Mouse (Mus musculus): Measurements from ENCODE around the gene Bdkrb1. TPM values are rescaled to one million over a fixed set of nuclear protein-coding genes. Genes with fewer than 3 reads are reported as not detected.

The Bdkrb1 gene
- polyA plus RNA-seq, 1 experiment from 2014 or later = not detected

- Histone ChIP-seq H3K4me1 (ENCODE audit: insufficient read depth) (no peaks in the 10 kb centered on the region), H3K4me3 (ENCODE audit: low read depth, low read length) (no peak overlapping the region), H3K27me3 (ENCODE audit: insufficient read depth, low read length) (no peaks in the 10 kb centered on the region), H3K9ac (replicated peaks) (no peak overlapping the region), H3K9me3 (ENCODE audit: low read length) (no peaks in the 10 kb centered on the region), H3K36me3 (replicated peaks; ENCODE audit: insufficient read depth, low read length) (no peaks in the 10 kb centered on the region), H3K27ac (ENCODE audit: low read depth) (no peak overlapping the region), H3K4me2 (ENCODE audit: low read depth, low read length) (no peak overlapping the region)
- no peak for TF ChIP-seq CTCF (IDR thresholded peaks at IDR 0.05; ENCODE audit: low read depth)
- no peak for TF ChIP-seq EP300 (IDR thresholded peaks at IDR 0.05; ENCODE audit: low read depth)
- ATAC-seq (no peak), DNase-seq (no peak)
- WGBS (ENCODE audit: insufficient replicate concordance) = 70% methylated on average over 8 of the region's 8 CpGs
Observed at GRCm38 (mm10) chr12:105605212-105605611, 2.3 kb downstream of the Bdkrb1 start.

- TF ChIP-seq CTCF (IDR thresholded peaks at IDR 0.05; ENCODE audit: low read depth) = no peak
- no peak for TF ChIP-seq EP300 (IDR thresholded peaks at IDR 0.05; ENCODE audit: low read depth)
- ATAC-seq = no peak
- DNase-seq = no peak
- H3K4me2 ChIP-seq (ENCODE audit: low read depth, low read length) = no peak overlapping the region
- H3K9me3 ChIP-seq (ENCODE audit: low read length) = no peaks in the 10 kb centered on the region
- no peak overlapping the region for H3K9ac ChIP-seq (replicated peaks)
- 64% methylated on average over 4 of the region's 4 CpGs for WGBS (ENCODE audit: insufficient replicate concordance)
- no peaks in the 10 kb centered on the region for H3K4me1 ChIP-seq (ENCODE audit: insufficient read depth)
- H3K4me3 ChIP-seq (ENCODE audit: low read depth, low read length) = no peak overlapping the region
- no peaks in the 10 kb centered on the region for H3K36me3 ChIP-seq (replicated peaks; ENCODE audit: insufficient read depth, low read length)
- no peak overlapping the region for H3K27ac ChIP-seq (ENCODE audit: low read depth)
- H3K27me3 ChIP-seq (ENCODE audit: insufficient read depth, low read length) = no peaks in the 10 kb centered on the region
Observed at GRCm38 (mm10) chr12:105606881-105607280, 4.0 kb downstream of the Bdkrb1 start.

GRCm38 (mm10) chr12:105611045-105611444 lies 8.2 kb downstream of the Bdkrb1 start:
- no peaks in the 10 kb centered on the region for H3K9me3 ChIP-seq (ENCODE audit: low read length)
- no peak for TF ChIP-seq EP300 (IDR thresholded peaks at IDR 0.05; ENCODE audit: low read depth)
- no peak for TF ChIP-seq CTCF (IDR thresholded peaks at IDR 0.05; ENCODE audit: low read depth)
- 69% methylated on average over 2 of the region's 2 CpGs for WGBS (ENCODE audit: insufficient replicate concordance)
- H3K4me2 ChIP-seq (ENCODE audit: low read depth, low read length) = no peak overlapping the region
- ATAC-seq (no peak), DNase-seq (no peak)
- H3K36me3 ChIP-seq (replicated peaks; ENCODE audit: insufficient read depth, low read length) = peaks cover 8% of the 10 kb centered on the region; the same call in 1 of the 2 replicates
- no peak overlapping the region for H3K4me3 ChIP-seq (ENCODE audit: low read depth, low read length)
- H3K27ac ChIP-seq (ENCODE audit: low read depth) = no peak overlapping the region
- H3K27me3 ChIP-seq (ENCODE audit: insufficient read depth, low read length) = no peaks in the 10 kb centered on the region
- H3K9ac ChIP-seq (replicated peaks) = no peak overlapping the region
- no peaks in the 10 kb centered on the region for H3K4me1 ChIP-seq (ENCODE audit: insufficient read depth)

GRCm38 (mm10) chr12:105611748-105612147 lies 8.9 kb downstream of the Bdkrb1 start:
- no peak overlapping the region for H3K4me2 ChIP-seq (ENCODE audit: low read depth, low read length)
- H3K4me3 ChIP-seq (ENCODE audit: low read depth, low read length) = no peak overlapping the region
- no peaks in the 10 kb centered on the region for H3K27me3 ChIP-seq (ENCODE audit: insufficient read depth, low read length)
- peaks cover 15% of the 10 kb centered on the region; the same call in 1 of the 2 replicates for H3K36me3 ChIP-seq (replicated peaks; ENCODE audit: insufficient read depth, low read length)
- no peaks in the 10 kb centered on the region for H3K9me3 ChIP-seq (ENCODE audit: low read length)
- TF ChIP-seq CTCF (IDR thresholded peaks at IDR 0.05; ENCODE audit: low read depth) (peak; percentile 74), EP300 (IDR thresholded peaks at IDR 0.05; ENCODE audit: low read depth) (no peak)
- no peak overlapping the region for H3K9ac ChIP-seq (replicated peaks)
- H3K27ac ChIP-seq (ENCODE audit: low read depth) = no peak overlapping the region
- H3K4me1 ChIP-seq (ENCODE audit: insufficient read depth) = no peaks in the 10 kb centered on the region
- 31% methylated on average over 7 of the region's 7 CpGs for WGBS (ENCODE audit: insufficient replicate concordance)
- ATAC-seq (no peak), DNase-seq (peak; percentile 72)

GRCm38 (mm10) chr12:105613559-105613958 lies 10.7 kb downstream of the Bdkrb1 start:
- no peak overlapping the region for H3K4me2 ChIP-seq (ENCODE audit: low read depth, low read length)
- H3K4me3 ChIP-seq (ENCODE audit: low read depth, low read length) = no peak overlapping the region
- no peak for TF ChIP-seq EP300 (IDR thresholded peaks at IDR 0.05; ENCODE audit: low read depth)
- TF ChIP-seq CTCF (IDR thresholded peaks at IDR 0.05; ENCODE audit: low read depth) = no peak
- DNase-seq (no peak), ATAC-seq (no peak)
- H3K27me3 ChIP-seq (ENCODE audit: insufficient read depth, low read length) = no peaks in the 10 kb centered on the region
- whole genome bisulfite sequencing (ENCODE audit: insufficient replicate concordance) = 90% methylated on average over 10 of the region's 10 CpGs
- no peaks in the 10 kb centered on the region for H3K9me3 ChIP-seq (ENCODE audit: low read length)
- H3K36me3 ChIP-seq (replicated peaks; ENCODE audit: insufficient read depth, low read length) = peaks cover 25% of the 10 kb centered on the region
- H3K9ac ChIP-seq (replicated peaks) = no peak overlapping the region
- H3K4me1 ChIP-seq (ENCODE audit: insufficient read depth) = no peaks in the 10 kb centered on the region
- no peak overlapping the region for H3K27ac ChIP-seq (ENCODE audit: low read depth)

GRCm38 (mm10) chr12:105622048-105622447 lies 19.2 kb downstream of the Bdkrb1 start:
- no peak overlapping the region for H3K9ac ChIP-seq (replicated peaks)
- TF ChIP-seq CTCF (IDR thresholded peaks at IDR 0.05; ENCODE audit: low read depth) (no peak), EP300 (IDR thresholded peaks at IDR 0.05; ENCODE audit: low read depth) (no peak)
- no peaks in the 10 kb centered on the region for H3K4me1 ChIP-seq (ENCODE audit: insufficient read depth)
- ATAC-seq (no peak), DNase-seq (no peak)
- WGBS (ENCODE audit: insufficient replicate concordance) = 85% methylated on average over 7 of the region's 7 CpGs
- no peaks in the 10 kb centered on the region for H3K9me3 ChIP-seq (ENCODE audit: low read length)
- H3K4me2 ChIP-seq (ENCODE audit: low read depth, low read length) = no peak overlapping the region
- no peak overlapping the region for H3K4me3 ChIP-seq (ENCODE audit: low read depth, low read length)
- peaks cover 72% of the 10 kb centered on the region for H3K36me3 ChIP-seq (replicated peaks; ENCODE audit: insufficient read depth, low read length)
- no peak overlapping the region for H3K27ac ChIP-seq (ENCODE audit: low read depth)
- H3K27me3 ChIP-seq (ENCODE audit: insufficient read depth, low read length) = no peaks in the 10 kb centered on the region
